Mouse (Mus musculus): ENCODE data around the gene Anks4b. TPM values are rescaled to one million over a fixed set of nuclear protein-coding genes. Genes with fewer than 3 reads are reported as not detected.

Gene Anks4b
- total and polyA plus RNA-seq, 2 experiments, result 17.0 to 40.0 TPM

DNA sequence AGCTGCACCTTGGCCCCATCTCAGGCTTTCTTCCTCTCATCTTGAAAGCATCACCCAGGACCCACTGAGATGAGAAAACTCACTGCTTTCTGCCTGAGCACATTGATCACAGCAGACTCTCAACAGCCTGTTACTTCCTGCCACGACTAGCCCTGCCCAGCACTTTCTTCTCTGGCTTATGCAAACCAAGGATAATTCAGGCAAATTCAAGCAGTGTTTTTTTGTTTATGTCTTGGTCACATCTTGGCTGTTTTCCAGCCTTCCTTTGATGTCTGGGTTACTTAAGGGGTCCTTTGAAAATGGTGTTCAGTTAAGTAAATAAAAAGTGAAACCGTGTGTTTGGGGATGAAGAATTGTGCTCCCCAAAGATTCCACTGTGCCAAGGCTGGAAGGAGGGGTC lies 5.3 kb downstream of the Anks4b start:
- H3K9ac ChIP-seq (ENCODE audit: low read depth, low read length), result 0 out of 2 replicates have a peak overlapping the region, but pooled peaks have one; percentile 17
- H3K4me1 ChIP-seq (ENCODE audit: control insufficient read depth, insufficient read depth, low read length), result peaks cover 38% of the 10 kb centered on the region
- H3K36me3 ChIP-seq (ENCODE audit: control insufficient read depth, insufficient read depth, low read length), result peaks cover 38% of the 10 kb centered on the region
- H3K27ac ChIP-seq (replicated peaks; ENCODE audit: insufficient read depth, low read depth, low read length), result no peak overlapping the region
- peaks cover 37% of the 10 kb centered on the region; the same call in 1 of the 2 replicates for H3K79me2 ChIP-seq (ENCODE audit: control insufficient read depth, insufficient read depth, low read length)
- DNase-seq (ENCODE audit: extremely low read depth, low read depth, low spot score), result no peak
- no peak overlapping the region for H3K4me3 ChIP-seq (ENCODE audit: insufficient read depth, low read depth, low read length)
- WGBS, result 3% methylated on average over 2 of the region's 2 CpGs
- no peak for TF ChIP-seq CTCF (IDR thresholded peaks at IDR 0.05; ENCODE audit: low read depth, low read length)
- no peak for TF ChIP-seq POLR2A (IDR thresholded peaks at IDR 0.05; ENCODE audit: extremely low read depth, insufficient read depth, low read length)
- no peaks in the 10 kb centered on the region for H3K27me3 ChIP-seq (ENCODE audit: control insufficient read depth, insufficient read depth, low read length)

DNA sequence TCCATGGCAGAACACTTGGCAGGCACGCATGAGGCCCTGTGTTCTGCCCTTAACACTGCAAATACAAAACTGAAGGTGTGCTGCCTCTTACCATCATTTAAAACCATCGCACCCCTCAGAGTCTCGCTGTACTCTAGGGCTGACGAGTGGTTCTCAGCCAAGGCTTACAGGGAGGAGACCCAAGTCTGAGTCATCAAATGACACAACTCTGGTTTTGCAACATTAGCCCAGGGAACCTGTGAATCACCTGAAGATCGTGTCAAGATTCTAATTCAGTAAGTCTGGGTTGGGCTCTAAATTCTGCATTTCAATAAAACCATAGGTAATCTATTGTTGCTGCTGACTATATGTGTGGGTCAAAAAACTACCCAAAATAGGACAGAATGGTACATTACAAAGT lies 6.9 kb downstream of the Anks4b start:
- peak; percentile 76 for DNase-seq (ENCODE audit: extremely low read depth, low read depth, low spot score)
- Histone ChIP-seq H3K36me3 (ENCODE audit: control insufficient read depth, insufficient read depth, low read length) (peaks cover 44% of the 10 kb centered on the region), H3K27me3 (ENCODE audit: control insufficient read depth, insufficient read depth, low read length) (no peaks in the 10 kb centered on the region), H3K4me3 (ENCODE audit: insufficient read depth, low read depth, low read length) (no peak overlapping the region), H3K27ac (replicated peaks; ENCODE audit: insufficient read depth, low read depth, low read length) (peak overlapping the region; percentile 11; the same call in 1 of the 2 replicates), H3K79me2 (ENCODE audit: control insufficient read depth, insufficient read depth, low read length) (peaks cover 33% of the 10 kb centered on the region; the same call in 1 of the 2 replicates), H3K9ac (ENCODE audit: low read depth, low read length) (no peak overlapping the region), H3K4me1 (ENCODE audit: control insufficient read depth, insufficient read depth, low read length) (peaks cover 43% of the 10 kb centered on the region)
- WGBS, result 22% methylated on average over 5 of the region's 5 CpGs
- TF ChIP-seq CTCF (IDR thresholded peaks at IDR 0.05; ENCODE audit: low read depth, low read length) (no peak), POLR2A (IDR thresholded peaks at IDR 0.05; ENCODE audit: extremely low read depth, insufficient read depth, low read length) (no peak)

DNA sequence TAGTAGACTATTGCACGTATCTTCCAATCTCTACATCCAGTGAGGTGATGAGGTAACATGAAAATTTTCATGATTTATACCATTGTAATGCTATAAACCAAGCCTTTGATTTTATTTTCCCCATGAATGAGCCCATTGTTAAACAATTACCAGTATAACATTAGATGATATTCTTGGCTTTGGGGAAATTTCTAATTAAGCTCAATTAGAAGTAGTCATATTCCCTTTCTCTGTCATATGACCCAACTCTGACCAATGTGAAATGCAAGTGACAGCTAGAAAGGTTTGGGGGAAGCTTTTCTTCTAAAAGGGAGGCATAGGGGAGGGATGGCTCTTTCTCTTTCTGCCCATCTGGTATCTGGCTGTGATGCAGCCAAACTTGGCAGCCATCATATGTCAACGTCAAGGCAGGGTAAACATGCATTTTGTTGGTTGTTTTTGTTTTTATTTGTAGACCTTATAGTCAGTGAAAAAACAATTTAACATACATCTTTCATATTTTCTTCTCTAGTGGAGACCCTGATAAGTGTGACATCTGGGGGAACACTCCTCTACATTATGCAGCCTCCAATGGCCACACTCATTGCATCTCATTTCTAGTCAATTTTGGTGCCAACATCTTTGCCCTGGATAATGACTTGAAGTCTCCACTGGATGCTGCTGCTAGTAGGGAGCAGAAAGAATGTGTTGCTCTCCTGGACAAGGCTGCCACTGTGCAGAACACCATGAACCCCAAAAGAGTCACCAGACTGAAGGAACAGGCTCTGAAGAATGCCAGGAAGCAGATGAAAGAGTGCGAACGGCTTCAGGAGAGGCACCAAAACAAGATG lies 8.0 kb downstream of the Anks4b start:
- DNase-seq (ENCODE audit: extremely low read depth, low read depth, low spot score), result no peak
- Histone ChIP-seq H3K4me1 (ENCODE audit: control insufficient read depth, insufficient read depth, low read length) (peaks cover 43% of the 10 kb centered on the region), H3K79me2 (ENCODE audit: control insufficient read depth, insufficient read depth, low read length) (peaks cover 27% of the 10 kb centered on the region; the same call in 1 of the 2 replicates), H3K27ac (replicated peaks; ENCODE audit: insufficient read depth, low read depth, low read length) (no peak overlapping the region), H3K9ac (ENCODE audit: low read depth, low read length) (no peak overlapping the region), H3K27me3 (ENCODE audit: control insufficient read depth, insufficient read depth, low read length) (no peaks in the 10 kb centered on the region), H3K4me3 (ENCODE audit: insufficient read depth, low read depth, low read length) (no peak overlapping the region), H3K36me3 (ENCODE audit: control insufficient read depth, insufficient read depth, low read length) (peaks cover 44% of the 10 kb centered on the region)
- no peak for TF ChIP-seq CTCF (IDR thresholded peaks at IDR 0.05; ENCODE audit: low read depth, low read length)
- no peak for TF ChIP-seq POLR2A (IDR thresholded peaks at IDR 0.05; ENCODE audit: extremely low read depth, insufficient read depth, low read length)
- 77% methylated on average over 4 of the region's 4 CpGs for WGBS

DNA sequence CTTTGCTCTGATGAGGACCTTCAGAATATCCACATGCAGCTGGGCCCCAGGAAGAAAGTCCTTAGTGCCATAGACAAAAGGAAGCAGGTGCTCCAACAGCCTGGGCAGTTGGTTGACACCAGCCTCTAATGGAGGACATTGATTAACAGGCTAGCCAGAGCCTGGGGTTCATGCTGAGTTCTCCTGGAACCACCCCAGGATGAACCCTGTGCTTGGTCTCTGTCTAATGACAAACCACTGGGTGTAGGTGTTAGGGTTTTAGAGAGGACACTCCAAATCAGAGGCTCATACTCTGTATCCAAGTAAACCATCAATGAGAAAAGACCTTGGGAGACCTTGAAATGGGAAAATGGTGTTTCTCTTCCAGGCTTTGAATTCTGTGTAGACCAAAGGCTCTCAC lies 9.2 kb downstream of the Anks4b start:
- no peak for DNase-seq (ENCODE audit: extremely low read depth, low read depth, low spot score)
- H3K36me3 ChIP-seq (ENCODE audit: control insufficient read depth, insufficient read depth, low read length), result peaks cover 44% of the 10 kb centered on the region
- peaks cover 24% of the 10 kb centered on the region; the same call in 1 of the 2 replicates for H3K79me2 ChIP-seq (ENCODE audit: control insufficient read depth, insufficient read depth, low read length)
- no peak overlapping the region for H3K27ac ChIP-seq (replicated peaks; ENCODE audit: insufficient read depth, low read depth, low read length)
- no peaks in the 10 kb centered on the region for H3K27me3 ChIP-seq (ENCODE audit: control insufficient read depth, insufficient read depth, low read length)
- no peak overlapping the region for H3K9ac ChIP-seq (ENCODE audit: low read depth, low read length)
- TF ChIP-seq POLR2A (IDR thresholded peaks at IDR 0.05; ENCODE audit: extremely low read depth, insufficient read depth, low read length), result no peak
- no peak for TF ChIP-seq CTCF (IDR thresholded peaks at IDR 0.05; ENCODE audit: low read depth, low read length)
- peaks cover 40% of the 10 kb centered on the region for H3K4me1 ChIP-seq (ENCODE audit: control insufficient read depth, insufficient read depth, low read length)
- no peak overlapping the region for H3K4me3 ChIP-seq (ENCODE audit: insufficient read depth, low read depth, low read length)

DNA sequence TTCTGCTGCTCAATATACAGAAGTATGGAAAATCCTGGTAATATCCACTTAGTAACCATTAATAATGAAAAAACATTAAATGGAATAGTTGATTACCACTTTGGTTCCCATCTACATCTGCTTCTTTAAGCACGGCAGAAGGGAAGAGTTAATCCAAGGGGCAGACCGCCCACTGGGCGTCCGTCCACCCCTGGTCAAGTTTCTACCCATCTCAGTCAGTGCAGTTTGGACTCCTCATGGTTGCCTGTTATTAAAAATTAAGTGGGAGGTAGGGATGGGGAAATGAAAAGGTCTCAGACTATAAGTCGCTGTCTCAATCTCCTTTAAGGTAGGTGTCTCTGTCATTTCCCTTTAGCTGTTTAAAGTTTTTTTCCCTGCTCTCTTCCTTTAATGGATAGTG lies 15.3 kb downstream of the Anks4b start:
- DNase-seq (ENCODE audit: extremely low read depth, low read depth, low spot score), result no peak
- peaks cover 5% of the 10 kb centered on the region; the same call in 1 of the 2 replicates for H3K36me3 ChIP-seq (ENCODE audit: control insufficient read depth, insufficient read depth, low read length)
- no peaks in the 10 kb centered on the region for H3K79me2 ChIP-seq (ENCODE audit: control insufficient read depth, insufficient read depth, low read length)
- peaks cover 26% of the 10 kb centered on the region for H3K4me1 ChIP-seq (ENCODE audit: control insufficient read depth, insufficient read depth, low read length)
- no peak for TF ChIP-seq POLR2A (IDR thresholded peaks at IDR 0.05; ENCODE audit: extremely low read depth, insufficient read depth, low read length)
- no peak for TF ChIP-seq CTCF (IDR thresholded peaks at IDR 0.05; ENCODE audit: low read depth, low read length)
- peak overlapping the region; percentile 83 for H3K27ac ChIP-seq (replicated peaks; ENCODE audit: insufficient read depth, low read depth, low read length)
- H3K4me3 ChIP-seq (ENCODE audit: insufficient read depth, low read depth, low read length), result no peak overlapping the region
- 51% methylated on average over 5 of the region's 5 CpGs for WGBS
- H3K27me3 ChIP-seq (ENCODE audit: control insufficient read depth, insufficient read depth, low read length), result no peaks in the 10 kb centered on the region
- no peak overlapping the region; the same call in 1 of the 2 replicates for H3K9ac ChIP-seq (ENCODE audit: low read depth, low read length)
